Mouse (Mus musculus): Measurements from ENCODE around the gene Dgkq.
"Not testable (repeated sequence)": the region's sequence is repeated elsewhere in the genome, so short reads cannot be mapped to it uniquely, and the experiment has no call there.

Dgkq gene

GRCm38 (mm10) chr5:108653341-108653740, 16.1 kb downstream of the Dgkq start:
- DNase-seq = no peak

GRCm38 (mm10) chr5:108651823-108652222, 17.6 kb downstream of the Dgkq start:
- no peak for DNase-seq

- no peak for DNase-seq
Observed at GRCm38 (mm10) chr5:108651136-108651720, 18.2 kb downstream of the Dgkq start.

GRCm38 (mm10) chr5:108650341-108650740, 19.1 kb downstream of the Dgkq start:
- DNase-seq = no peak

GRCm38 (mm10) chr5:108648937-108649576, 20.4 kb downstream of the Dgkq start:
- DNase-seq = no peak

GRCm38 (mm10) chr5:108647820-108648465, 21.5 kb downstream of the Dgkq start:
- no peak for DNase-seq

- DNase-seq = no peak
Observed at GRCm38 (mm10) chr5:108647311-108647710, 22.2 kb downstream of the Dgkq start.

- DNase-seq = no peak
Observed at GRCm38 (mm10) chr5:108646343-108646660, 23.2 kb downstream of the Dgkq start.

GRCm38 (mm10) chr5:108645651-108646342, 23.7 kb downstream of the Dgkq start:
- DNase-seq = no peak

GRCm38 (mm10) chr5:108643674-108644073, 25.8 kb downstream of the Dgkq start:
- no peak for DNase-seq

GRCm38 (mm10) chr5:108636172-108636571, 33.3 kb downstream of the Dgkq start:
- DNase-seq = no peak

GRCm38 (mm10) chr5:108634088-108634487, 35.4 kb downstream of the Dgkq start:
- not testable (repeated sequence) for DNase-seq

- DNase-seq = no peak
Observed at GRCm38 (mm10) chr5:108633676-108634075, 35.8 kb downstream of the Dgkq start.

GRCm38 (mm10) chr5:108629634-108630483, 39.6 kb downstream of the Dgkq start, which contains the start of the genes Gak and Tmem175:
Gene Gak, minus strand, starts transcription at chr5:108629755.
Gene Tmem175, plus strand, starts transcription at chr5:108629770.
- peak; percentile 88 for DNase-seq

- DNase-seq = no peak
Observed at GRCm38 (mm10) chr5:108628891-108629633, 40.4 kb downstream of the Dgkq start.

- no peak for DNase-seq
Observed at GRCm38 (mm10) chr5:108626050-108626660, 43.3 kb downstream of the Dgkq start.

- no peak for DNase-seq
Observed at GRCm38 (mm10) chr5:108621870-108622269, 47.6 kb downstream of the Dgkq start.

GRCm38 (mm10) chr5:108610426-108610825, 59.0 kb downstream of the Dgkq start:
- no peak for DNase-seq

- DNase-seq = no peak
Observed at GRCm38 (mm10) chr5:108602537-108602936, 66.9 kb downstream of the Dgkq start.

GRCm38 (mm10) chr5:108599923-108600322, 69.5 kb downstream of the Dgkq start:
- no peak for DNase-seq

All from right cerebral cortex, postnatal 4 days (tissue).